Mouse (Mus musculus): ENCODE results near the gene Acap1. TPM values are rescaled to one million over a fixed set of nuclear protein-coding genes. Genes with fewer than 3 reads are reported as not detected.
"Not testable (repeated sequence)": the region's sequence is repeated elsewhere in the genome, so short reads cannot be mapped to it uniquely, and the experiment has no call there.

Gene Acap1
- 1 to 10 TPM in 1 of 2 experiments, under 1 TPM in 1; 0.72 to 4.4 TPM for total RNA-seq (2021)
- long read RNA-seq, experiment 1, partial matches to known transcripts: 0 of 2 reads
- long read RNA-seq, experiment 1, other reads (novel, unspliced or antisense): 1 of 2 reads
- long read RNA-seq, experiment 2, partial matches to known transcripts: 0 of 1 reads
- long read RNA-seq, experiment 2, other reads (novel, unspliced or antisense): 1 of 1 reads

DNA sequence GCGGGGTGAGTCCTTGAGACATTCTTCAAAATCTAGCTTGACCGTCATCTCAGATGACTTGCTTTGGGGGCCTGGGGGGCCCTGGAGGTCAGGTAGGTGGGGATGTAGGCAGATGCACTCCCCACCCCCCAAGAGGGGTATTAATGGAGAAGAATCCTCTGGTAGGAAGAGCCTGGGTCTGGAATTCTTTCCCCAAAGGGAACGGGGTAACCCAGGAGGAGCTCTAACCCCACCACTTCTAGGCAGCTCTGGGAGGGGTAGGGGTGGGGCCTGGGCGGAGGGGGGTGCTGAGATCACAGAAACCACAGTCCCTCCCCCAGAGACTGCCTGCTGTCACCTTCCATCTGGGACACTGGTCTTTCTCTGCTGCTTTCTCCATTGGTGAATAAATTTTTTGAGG lies at the start of gene Acap1:
Gene Acap1 (minus strand): TSS at position 249 of the 400 bp plus-strand sequence.
- DNase-seq: no peak

DNA sequence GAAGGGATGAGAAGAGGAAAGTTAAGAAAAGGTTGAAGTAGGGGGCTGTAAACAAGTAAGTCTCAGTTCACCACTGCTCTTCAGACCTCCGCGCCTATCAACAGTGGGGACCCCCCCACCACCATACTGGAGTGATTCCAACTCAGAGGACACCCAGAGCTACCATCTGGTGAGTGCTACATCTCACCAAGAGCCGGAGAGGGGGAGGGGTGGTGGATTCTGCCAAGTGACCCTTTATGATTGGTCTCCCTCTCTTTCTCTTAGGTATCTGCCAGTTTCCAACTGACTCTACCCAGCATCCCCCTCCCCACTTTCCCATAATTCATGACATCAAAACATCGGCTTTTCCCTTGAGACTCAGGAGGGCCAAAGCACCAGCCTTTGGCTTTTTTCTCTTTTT lies 45.6 kb upstream of the Acap1 start:
- DNase-seq: peak in 1 of 2 experiments; percentile 21

DNA sequence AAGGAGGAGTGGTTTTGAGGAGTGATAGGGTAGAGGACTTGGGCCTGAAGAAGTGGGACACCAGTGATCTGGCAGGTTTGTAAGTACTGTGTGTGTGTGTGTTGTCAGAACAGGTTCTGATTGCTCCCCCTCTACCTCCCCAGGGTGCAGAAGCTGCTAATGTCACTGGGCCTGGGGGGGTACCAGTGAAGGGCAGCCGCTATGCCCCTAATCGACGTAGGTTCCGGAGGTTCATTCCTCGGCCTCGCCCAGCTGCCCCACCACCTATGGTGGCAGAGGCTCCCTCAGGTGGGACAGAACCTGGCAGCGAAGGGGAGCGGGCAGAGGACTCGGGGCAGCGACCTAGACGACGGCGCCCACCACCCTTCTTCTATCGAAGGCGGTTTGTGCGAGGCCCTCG lies 44.4 kb upstream of the Acap1 start:
- DNase-seq: no peak

DNA sequence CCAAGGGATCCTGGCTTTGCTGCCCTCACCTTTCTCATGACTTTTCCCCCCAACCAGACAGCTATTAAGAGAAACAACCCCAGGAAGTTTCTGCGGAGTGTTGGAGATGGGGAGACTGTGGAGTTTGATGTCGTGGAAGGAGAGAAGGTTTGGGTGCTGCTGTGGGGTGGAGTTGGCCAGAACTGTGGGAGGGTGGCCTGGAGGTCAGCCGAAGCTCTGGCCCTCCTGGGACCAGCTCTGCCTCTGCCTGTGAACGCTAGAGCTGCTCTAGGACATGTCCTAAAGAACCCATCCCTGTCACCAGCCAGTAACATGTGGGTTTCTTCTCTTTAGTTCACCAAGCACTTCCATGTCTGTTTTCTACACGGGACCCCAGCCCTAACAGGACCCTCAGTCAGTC lies 43.8 kb upstream of the Acap1 start:
- DNase-seq: peak; percentile 31 to 33

DNA sequence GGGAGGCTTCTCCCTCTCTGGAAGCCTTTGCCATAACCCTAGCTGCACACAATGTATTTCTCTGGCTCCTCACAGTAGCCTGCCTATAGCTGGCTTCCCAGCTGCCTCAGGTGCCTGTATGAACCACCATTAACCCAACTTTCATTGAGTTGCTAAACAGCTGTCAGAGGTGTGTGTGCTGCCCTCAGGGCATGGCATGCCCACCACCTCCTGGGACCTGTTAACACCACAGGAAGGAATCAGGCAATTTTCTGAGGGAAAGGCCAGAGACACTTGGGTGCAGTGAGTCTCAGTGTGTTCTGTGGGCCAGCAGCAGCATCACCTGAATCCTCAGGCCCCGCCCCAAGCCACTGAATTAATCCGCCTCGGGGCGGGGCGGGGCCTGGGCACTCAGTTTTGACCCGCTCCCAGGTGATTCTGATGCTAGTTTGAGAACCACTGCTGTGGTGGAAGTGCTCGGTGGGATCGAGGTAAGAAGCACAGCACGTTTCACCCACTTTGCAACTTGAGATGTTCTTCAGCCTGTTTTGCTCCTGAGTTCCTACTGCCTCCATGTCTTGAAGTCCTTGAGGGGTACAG lies 43.2 kb upstream of the Acap1 start:
- DNase-seq: no peak

DNA sequence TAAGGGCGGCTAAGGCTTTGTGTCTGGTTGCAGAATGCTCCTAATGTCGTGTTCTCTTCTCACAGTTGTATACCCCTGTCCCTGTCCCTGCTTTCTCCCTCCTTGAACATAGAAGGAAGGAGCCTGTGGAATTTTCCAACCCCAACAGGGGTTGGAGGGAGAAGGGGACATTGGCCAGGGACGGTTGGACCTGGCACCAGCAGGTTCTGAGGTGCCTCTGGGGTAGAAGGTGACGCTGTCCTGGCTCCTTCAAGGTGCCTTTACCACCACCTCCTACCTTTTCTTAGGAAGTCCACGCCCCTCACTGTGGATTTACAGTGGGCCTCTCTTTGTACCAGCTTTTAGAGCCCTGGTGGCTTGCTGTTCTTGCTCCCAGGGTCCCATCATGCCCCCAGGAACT lies 42.5 kb upstream of the Acap1 start:
- DNase-seq: no peak

DNA sequence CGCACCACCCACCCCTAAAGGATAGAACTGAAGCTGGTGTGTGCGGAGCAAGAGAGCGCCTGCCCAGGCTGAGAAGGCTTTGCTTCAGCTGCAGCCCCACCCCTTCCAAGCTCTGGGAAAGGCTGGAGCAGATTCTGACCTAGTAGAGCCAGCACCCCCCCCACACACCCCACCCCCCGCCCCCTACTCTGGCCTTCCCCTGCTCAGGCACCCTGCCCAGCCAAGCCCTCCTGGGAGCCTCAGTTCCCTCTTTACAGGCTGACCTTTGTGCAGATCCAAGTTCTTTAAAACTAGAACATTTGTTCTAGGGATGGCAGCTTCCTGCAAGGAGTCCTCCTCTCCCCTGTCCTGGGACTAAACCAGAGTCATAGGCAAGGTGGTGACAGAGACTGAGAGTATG lies 42.0 kb upstream of the Acap1 start:
- peak; percentile 71 to 76 for DNase-seq

DNA sequence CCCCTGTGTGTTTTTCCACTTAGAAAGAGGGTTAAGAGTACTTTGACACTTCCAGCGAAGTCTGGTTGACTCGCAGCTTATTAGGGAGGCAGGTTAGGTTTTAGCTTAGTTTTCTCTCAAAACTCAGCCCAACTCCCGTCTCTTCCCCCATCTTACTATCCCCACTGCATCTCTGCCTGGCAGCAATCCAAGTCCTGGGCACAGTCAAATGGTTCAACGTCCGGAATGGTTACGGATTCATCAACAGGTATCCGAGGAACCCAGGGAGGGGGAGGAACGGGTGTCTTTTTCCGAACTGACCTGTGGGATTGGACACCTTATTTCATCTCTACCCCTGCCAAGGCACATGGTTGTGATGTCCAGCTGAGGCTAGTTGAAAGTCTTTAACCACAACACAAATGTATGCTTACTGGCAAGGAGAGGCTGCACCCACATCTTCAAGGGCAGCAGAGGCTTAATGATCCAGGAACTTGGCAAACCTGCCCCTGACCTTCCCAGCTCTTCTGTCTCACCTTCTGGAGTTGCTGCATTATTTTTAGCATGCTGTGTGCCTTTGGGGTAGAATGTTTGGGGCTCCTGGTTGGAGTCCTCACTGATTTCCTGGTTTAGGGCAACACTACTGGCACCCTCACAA lies 41.5 kb upstream of the Acap1 start:
- peak in 1 of 2 experiments; percentile 60 for DNase-seq

DNA sequence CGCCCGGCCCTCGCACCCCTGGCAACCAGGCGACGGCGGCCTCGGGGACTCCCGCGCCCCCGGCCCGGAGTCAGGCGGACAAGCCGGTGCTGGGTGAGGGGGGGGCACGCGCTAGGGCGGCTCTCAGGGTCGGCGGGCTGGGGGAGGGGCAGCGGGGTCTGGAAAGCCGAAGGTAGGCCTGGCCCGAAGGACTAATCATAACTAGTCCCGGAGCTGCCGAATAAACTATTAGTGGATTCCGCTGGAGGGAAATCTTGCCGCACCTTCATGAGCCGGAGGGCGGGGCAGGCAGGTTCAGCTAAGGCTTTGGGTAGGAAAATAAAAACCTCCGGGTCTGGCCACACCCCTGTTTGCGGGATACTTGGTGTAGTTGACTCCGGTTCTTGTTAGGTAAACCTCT lies 40.8 kb upstream of the Acap1 start:
- DNase-seq: no peak

DNA sequence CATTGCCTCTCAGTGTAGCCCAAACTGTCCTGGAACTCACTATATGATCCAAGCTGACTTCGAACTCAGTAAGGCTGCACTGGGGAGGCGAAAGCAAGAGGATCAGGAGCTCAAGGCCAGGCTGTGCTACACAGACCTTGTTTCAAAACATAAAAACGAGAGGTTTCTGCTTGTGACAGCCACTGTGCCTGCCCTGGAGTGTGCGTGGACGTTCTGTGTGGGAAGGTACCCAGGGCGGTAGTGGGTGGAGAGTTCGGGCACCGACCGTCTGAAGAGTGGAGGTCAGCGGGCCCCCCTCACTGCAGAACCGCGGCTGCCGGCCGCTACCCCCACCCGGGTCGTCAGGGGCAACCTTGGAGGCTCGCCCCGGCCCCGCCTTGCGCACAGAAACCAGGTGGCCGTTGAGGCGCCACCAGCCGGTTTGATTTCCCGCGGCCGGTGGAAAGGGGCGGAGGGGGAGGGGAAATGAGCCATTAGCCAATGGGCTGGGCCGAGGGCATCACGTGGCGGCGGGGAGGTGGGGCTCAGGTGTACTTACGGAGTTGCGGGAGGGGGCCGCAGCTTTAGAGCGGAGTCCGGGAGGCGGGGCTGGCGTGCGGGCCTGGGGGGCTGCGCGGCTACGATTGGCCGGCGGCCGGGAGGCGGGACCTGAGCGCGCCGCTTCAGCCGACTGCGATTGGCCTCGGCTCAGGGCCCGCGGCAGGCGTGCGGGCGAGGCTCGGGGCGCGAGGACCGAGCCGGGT lies 40.0 kb upstream of the Acap1 start, which contains the start of gene Ybx2:
Gene Ybx2 (plus strand): TSS at position 660 of the 743 bp plus-strand sequence.
- peak; percentile 89 to 91 for DNase-seq

DNA sequence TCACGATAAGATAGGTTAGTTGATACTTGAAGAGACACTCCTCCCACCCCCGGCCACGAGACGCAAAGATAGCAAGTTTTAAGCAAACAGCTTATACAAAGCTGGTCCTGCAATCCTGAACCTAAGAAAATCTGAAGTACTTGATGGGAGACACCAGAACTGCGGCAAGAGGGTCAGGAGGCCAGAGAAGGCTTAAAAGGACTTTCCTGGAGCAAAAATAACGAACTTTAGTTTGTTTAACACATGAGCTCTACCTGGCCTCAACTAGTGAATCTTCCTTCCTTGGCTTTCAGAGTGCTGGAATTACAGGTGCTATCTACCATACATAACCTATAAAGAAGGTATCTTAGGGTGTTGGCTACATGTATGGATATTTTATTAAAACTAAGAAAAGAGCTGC lies 39.3 kb upstream of the Acap1 start:
- no peak for DNase-seq

DNA sequence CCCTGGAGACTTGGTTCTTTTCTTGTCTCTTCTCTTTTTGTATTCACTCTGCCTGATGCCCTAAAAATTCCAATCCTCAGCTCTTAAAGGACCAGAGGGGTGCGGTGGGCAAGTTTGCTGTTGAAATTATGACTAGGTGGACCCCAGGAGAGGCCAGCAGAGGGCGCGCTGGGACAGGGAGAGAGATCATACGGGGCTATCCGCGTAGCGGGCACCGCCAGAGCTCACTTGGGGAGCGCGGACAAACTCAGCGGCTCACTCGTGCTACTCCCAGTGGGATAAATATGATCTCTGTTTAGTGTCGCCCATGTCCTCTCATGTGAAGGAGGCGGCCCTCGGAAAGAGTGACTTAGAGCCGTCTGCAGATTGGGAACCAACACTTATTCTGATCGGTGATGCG lies 38.8 kb upstream of the Acap1 start:
- peak; percentile 91 to 99 for DNase-seq

DNA sequence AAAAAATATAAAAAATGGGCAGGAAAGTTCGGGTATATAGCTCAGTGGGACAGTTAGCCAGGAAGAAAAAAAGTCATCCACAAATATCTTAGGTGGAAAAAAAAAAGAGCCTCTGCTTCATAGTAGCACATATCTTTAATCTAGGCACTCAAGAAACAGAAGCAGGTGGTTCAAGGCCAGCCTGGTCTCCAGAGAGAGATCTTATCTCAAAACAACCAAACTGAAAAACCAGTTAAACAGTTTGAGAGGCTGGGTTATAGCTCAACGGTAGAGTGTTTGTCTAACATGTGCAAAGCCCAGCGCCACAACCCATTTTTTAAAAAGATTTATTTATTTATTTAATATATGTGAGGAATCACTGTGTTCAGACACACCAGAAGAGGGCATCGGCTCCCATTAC lies 37.7 kb upstream of the Acap1 start:
- no peak for DNase-seq

DNA sequence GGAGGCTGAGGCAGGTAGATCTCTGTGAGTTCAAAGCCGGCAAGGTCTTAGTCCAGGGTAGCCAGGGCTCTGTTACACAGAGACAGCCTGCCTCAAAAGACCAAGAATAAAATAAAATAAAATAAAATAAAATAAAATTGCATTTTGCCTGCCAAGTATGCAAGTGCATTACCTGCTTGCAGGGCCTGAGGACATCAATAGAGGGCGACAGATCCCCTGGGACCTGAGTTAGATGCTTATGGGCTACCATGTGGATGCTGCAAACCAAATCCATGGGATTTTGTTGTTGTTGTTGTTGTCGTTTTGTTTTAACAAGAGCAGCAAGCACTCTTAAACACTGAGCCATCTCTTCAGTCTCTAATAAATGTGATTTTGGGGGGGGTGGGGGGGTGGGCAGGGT lies 36.9 kb upstream of the Acap1 start:
- no peak for DNase-seq

DNA sequence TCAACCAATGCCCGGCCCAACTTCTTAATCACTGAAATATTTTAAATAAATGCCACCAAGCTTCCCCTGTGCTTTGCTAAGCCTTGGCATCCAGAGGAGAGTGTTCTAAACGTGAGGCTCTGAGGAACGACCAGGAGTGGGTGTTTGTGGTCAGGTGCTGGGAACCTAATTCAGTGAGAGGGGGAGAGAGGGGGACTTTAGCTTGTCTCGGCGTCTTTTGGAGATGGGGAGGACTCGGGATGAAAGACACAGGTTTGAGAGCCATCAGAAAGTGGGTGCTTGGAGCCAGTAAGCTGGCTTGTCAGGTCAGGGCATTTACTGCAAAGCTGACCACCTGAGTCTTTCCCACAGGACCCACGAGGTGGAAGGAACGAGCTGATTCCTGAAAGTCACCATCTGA lies 36.4 kb upstream of the Acap1 start:
- DNase-seq: no peak

DNA sequence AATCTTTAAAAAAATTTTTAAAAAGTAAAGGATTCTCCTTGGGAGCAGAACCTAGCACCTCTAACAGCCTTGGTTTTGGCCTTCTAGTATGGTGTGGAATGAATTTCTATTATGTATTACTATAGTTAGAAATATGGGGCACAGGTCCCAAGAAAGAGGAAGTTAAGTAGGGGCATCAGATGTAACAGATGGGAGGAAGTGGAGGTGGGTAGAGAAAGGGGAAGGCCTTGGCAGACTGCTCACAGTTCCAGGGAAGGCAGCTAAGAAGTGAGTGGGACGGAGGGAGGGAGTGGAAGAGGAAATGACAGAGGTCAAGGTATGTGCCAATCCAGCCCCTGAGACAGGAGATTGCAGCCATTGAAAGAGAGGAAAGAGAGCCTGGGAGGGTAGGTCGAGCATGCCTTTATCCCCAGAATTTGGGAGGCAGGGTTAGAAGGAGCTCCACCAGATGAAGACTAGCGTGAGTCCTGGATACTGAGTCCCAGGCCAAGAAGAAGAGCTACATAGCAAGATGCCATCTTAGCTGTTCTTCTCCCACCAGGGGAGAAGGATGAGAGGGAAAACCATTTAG lies 35.7 kb upstream of the Acap1 start:
- no peak for DNase-seq

DNA sequence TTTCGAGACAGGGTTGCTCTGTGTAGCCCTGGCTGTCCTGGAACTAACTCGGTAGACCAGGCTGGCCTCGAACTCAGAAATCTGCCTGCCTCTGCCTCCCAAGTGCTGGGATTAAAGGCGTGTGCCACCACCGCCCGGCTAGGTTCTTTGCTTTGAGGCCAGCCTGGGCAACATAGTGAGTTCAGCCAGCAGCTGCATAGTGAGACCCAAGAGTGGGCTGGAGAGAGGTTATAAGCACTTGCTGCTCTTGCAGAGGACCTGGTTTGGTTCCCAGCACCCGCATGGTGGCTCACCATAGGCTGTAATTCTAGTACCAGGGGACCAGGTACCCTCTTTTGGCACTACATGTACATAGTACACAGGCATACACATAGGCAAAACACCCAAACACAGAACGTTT lies 34.8 kb upstream of the Acap1 start:
- not testable (repeated sequence) for DNase-seq

DNA sequence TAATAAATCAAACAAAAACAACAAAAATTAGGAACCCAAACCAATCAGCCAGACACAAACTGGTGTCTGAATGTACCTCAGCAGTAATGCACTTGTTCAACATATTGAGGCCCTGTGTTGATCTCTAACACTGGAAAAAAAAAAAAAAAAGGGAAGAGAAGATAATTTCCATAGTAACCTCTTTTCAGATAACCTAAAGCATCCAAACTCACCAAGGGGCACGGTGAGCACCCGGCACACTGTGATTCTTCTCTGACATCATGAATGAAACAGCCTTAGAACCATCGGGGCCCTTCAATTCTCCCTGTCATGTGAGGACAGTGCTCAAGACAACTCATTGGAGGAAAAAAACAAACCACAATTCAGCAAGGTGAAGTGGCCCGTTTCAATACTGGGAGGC lies 34.4 kb upstream of the Acap1 start:
- DNase-seq: no peak

DNA sequence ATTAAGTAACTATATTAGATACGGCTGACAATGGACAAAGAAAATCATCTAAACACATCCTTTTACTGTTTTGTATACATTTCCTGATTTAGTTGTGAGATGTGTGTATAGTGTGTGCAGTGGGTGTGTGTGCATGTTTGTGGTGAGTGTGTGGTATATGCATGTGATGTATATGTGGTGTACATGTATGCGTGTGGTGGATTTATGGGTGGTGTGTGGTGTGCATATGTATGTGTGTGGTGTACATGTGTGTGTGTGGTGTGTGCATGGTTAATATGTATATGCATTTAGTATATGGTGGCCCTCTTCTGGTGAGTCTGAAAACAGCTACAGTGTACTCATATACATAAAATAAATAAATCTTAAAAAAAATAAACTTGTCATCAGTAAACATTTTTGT lies 32.2 kb upstream of the Acap1 start:
- no peak for DNase-seq

DNA sequence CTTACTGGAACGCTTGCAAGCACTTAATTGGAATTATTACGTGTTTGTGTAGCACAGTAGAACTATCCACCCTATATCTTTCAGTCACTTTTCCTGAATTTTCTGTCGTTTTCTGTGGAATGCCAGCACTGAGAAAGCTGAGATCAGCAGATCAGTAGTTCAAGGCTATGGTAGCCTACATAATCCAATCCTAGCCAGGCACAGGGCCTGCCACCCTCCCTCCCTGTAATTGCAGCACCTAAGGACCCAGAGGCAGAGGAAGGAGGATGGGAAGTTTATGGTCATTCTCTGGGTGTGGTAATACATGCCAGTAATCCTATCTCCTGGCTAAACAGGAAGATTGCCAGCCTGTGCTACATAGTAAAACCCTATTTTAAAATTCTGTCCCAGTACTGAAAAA lies 27.5 kb upstream of the Acap1 start:
- DNase-seq: no peak

DNA sequence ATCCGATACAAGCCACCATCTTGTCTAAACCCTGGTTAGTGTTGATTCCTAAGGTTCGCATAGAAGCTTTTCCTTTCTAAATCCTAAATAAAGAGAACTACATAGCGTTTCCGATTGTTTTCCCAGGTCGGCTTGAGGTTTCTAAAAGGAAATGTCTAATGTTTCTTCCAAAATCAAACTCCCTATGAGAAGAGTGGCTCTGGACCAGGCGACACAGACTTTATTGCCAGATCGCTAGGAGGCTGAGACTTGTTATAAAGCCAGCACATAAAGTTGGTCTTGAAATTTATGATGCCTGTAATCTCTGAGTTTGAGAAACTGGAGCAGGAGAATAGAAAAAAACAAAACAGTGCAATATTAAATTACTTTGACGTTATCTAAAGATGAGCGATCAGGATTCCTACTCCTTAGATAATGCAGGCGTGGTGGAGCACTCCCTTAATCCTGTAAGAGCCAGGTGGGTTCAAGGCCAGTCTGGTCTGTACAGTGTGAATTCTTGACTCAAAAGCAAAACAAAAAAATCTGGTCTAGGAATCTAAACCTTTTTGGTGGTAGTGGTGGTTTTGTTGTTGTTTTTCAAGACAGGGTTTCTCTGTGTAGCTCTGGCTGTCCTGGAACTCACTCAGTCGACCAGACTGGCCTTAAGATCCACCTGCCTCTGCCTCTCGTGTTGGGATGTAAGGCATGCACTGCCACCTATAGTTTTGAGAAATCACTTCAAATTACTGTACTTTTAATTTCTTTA lies 26.8 kb upstream of the Acap1 start:
- DNase-seq: peak in 1 of 2 experiments; percentile 32

Measured in heart, adult 18-20 months (tissue).